In the genomic region with DNA sequence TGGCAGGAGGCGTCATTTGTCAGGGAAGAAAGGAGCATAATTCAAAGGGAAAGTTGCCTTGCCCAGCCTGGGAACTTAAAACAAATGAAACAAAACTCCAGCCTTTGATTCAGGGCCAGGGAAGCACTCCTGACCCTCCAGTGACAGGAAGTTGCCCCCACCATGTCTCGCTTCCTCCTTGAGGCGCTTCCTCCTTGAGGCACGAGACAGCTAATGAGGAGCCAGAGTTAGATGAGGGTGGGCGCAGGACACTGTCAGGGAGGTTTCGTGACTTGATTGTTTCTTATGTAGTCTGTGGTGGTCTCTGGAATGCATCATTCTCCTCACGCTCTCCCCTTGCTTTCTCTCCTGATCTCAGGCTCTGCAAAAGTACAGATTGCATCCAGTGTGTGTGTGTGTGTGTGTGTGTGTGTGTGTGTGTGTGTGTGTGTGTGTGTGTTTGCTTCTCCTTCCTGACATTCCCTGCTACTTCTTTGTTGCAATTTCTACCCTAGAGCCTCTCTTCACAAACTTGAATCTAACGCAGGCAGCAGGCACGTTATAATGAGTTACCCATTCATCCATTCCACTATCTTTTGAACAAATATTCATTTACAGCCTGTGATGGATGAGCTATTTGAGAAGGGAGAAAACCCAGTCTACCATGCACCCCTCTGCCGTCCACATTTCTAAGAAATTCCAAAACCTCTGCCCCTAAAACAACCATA, we compare ENCODE assay signal across 9 mouse cellular contexts. TPM values are rescaled to one million over a fixed set of nuclear protein-coding genes. Genes with fewer than 3 reads are reported as not detected.
A peak's percentile ranks its signal among the peaks of the same experiment; 100 is the strongest.
DNase-seq lines count a peak whose midpoint lies in the region; ATAC-seq lines count a peak whose summit lies in the region.
"Had no signal": no experiment of that assay in that cellular context is flagged by ENCODE, and none has a peak within 500 bp of the region (broad histone marks: within the 10 kb centered on the region; RNA-seq: fewer than 3 reads in every experiment).

No protein-coding gene starts in this region.

- DNase-seq in heart, postnatal 10 days = no peak
- DNase-seq in embryo, embryonic 11 days = peak; percentile 24
- DNase-seq in midbrain, embryonic 10.5 days (ENCODE audit: low spot score) = no peak
- DNase-seq in left cerebral cortex, adult 18-20 months (ENCODE audit: low spot score in 2 of 2) = no peak
- DNase-seq in cerebellum, postnatal 4 days (ENCODE audit: low spot score in 2 of 2) = no peak
- DNase-seq in cerebellum, postnatal 36 days = no peak

- H3K27me3 ChIP-seq in heart, embryonic 16.5 days (ENCODE audit: control insufficient read depth, insufficient read depth, low read length) = no peaks in the 10 kb centered on the region
- H3K27me3 ChIP-seq in hindbrain, embryonic 13.5 days = no peaks in the 10 kb centered on the region
- H3K27me3 ChIP-seq in midbrain, embryonic 10.5 days (ENCODE audit: low read depth, poor library complexity, severe bottlenecking) = no peaks in the 10 kb centered on the region
- H3K27me3 ChIP-seq: limb, embryonic 12.5 days had no signal

- no peaks in the 10 kb centered on the region for H3K4me1 ChIP-seq in heart, embryonic 16.5 days (ENCODE audit: control insufficient read depth, insufficient read depth, low read length)
- H3K4me1 ChIP-seq in hindbrain, embryonic 13.5 days (replicated peaks) = peaks cover 26% of the 10 kb centered on the region
- peaks cover 13% of the 10 kb centered on the region for H3K4me1 ChIP-seq in midbrain, embryonic 10.5 days
- H3K4me1 ChIP-seq: limb, embryonic 12.5 days had no signal

- peak overlapping the region; percentile 32; the same call in 1 of the 2 replicates for H3K4me2 ChIP-seq in heart, embryonic 16.5 days (ENCODE audit: low read depth, low read length)
- peak overlapping the region; percentile 36 for H3K4me2 ChIP-seq in hindbrain, embryonic 13.5 days
- H3K4me2 ChIP-seq: limb, embryonic 12.5 days had no signal

- intact Hi-C loops in heart, postnatal 10 days (cut with DNase I) = no loop called here

- no peak overlapping the region for H3K9ac ChIP-seq in heart, embryonic 16.5 days (ENCODE audit: low read length)
- H3K9ac ChIP-seq in hindbrain, embryonic 13.5 days = peak overlapping the region; percentile 6; the same call in 1 of the 2 replicates
- H3K9ac ChIP-seq: limb, embryonic 12.5 days had no signal

- H3K27ac ChIP-seq in heart, embryonic 16.5 days (ENCODE audit: low read length) = no peak overlapping the region
- peak overlapping the region; percentile 64 for H3K27ac ChIP-seq in hindbrain, embryonic 13.5 days
- H3K27ac ChIP-seq in midbrain, embryonic 10.5 days (replicated peaks) = peak overlapping the region; percentile 72
- H3K27ac ChIP-seq: limb, embryonic 12.5 days had no signal

- H3K9me3 ChIP-seq in heart, embryonic 16.5 days (replicated peaks; ENCODE audit: control insufficient read depth, low read length) = no peaks in the 10 kb centered on the region
- no peaks in the 10 kb centered on the region for H3K9me3 ChIP-seq in hindbrain, embryonic 13.5 days
- no peaks in the 10 kb centered on the region for H3K9me3 ChIP-seq in midbrain, embryonic 10.5 days (replicated peaks)
- H3K9me3 ChIP-seq: limb, embryonic 12.5 days had no signal

- 45% methylated on average over 10 of the region's 10 CpGs for WGBS in heart, embryonic 16.5 days
- 29% methylated on average over 10 of the region's 10 CpGs for WGBS in hindbrain, embryonic 13.5 days
- WGBS in midbrain, embryonic 10.5 days = 69% methylated on average over 10 of the region's 10 CpGs

- no peak for ATAC-seq in heart, embryonic 16.5 days (replicated peaks; ENCODE audit: extremely low read depth, insufficient read depth, low FRiP score)
- ATAC-seq in hindbrain, embryonic 13.5 days (ENCODE audit: low FRiP score) = no peak

- H3K4me3 ChIP-seq in heart, embryonic 16.5 days (ENCODE audit: low read length) = no peak overlapping the region
- H3K4me3 ChIP-seq in hindbrain, embryonic 13.5 days = no peak overlapping the region
- no peak overlapping the region for H3K4me3 ChIP-seq in midbrain, embryonic 10.5 days
- H3K4me3 ChIP-seq: limb, embryonic 12.5 days had no signal

- H3K36me3 ChIP-seq in heart, embryonic 16.5 days (ENCODE audit: control insufficient read depth, insufficient read depth) = no peaks in the 10 kb centered on the region
- H3K36me3 ChIP-seq in hindbrain, embryonic 13.5 days = no peaks in the 10 kb centered on the region
- H3K36me3 ChIP-seq in midbrain, embryonic 10.5 days = no peaks in the 10 kb centered on the region
- H3K36me3 ChIP-seq: limb, embryonic 12.5 days had no signal

RNA-seq across cellular contexts. Expression of gene Dnajb9, which starts 33.6 kb away (rescaled TPM):
- 19.0 and 24.8 TPM in 2 replicates for polyA plus RNA-seq in heart, embryonic 16.5 days (2015; fragmentation: Nextera tagmentation; extraction: Ambion mirVana)
- 10 to 100 TPM; 20.9 to 21.5 TPM for total RNA-seq in heart, postnatal 10 days (2021)
- 32.3 and 36.4 TPM in 2 replicates for polyA plus RNA-seq in hindbrain, embryonic 13.5 days (2015; fragmentation: Nextera tagmentation; extraction: Ambion mirVana)
- 17.6 and 18.7 TPM in 2 replicates for polyA plus RNA-seq in midbrain, embryonic 10.5 days (2016; fragmentation: Nextera tagmentation; extraction: Ambion mirVana)
- total RNA-seq in left cerebral cortex, adult 18-20 months (2021) = 10 to 100 TPM; 41.3 to 43.4 TPM

RNA-seq across cellular contexts. Expression of gene Pnpla8, which starts 44.7 kb away (rescaled TPM):
- 64.2 and 75.1 TPM in 2 replicates for polyA plus RNA-seq in heart, embryonic 16.5 days (2015; fragmentation: Nextera tagmentation; extraction: Ambion mirVana)
- 100 to 1,000 TPM; 105 to 118 TPM for total RNA-seq in heart, postnatal 10 days (2021)
- 137 and 141 TPM in 2 replicates for polyA plus RNA-seq in hindbrain, embryonic 13.5 days (2015; fragmentation: Nextera tagmentation; extraction: Ambion mirVana)
- polyA plus RNA-seq in midbrain, embryonic 10.5 days (2016; fragmentation: Nextera tagmentation; extraction: Ambion mirVana) = 55.7 and 67.0 TPM in 2 replicates
- 100 to 1,000 TPM; 147 to 149 TPM for total RNA-seq in left cerebral cortex, adult 18-20 months (2021)
